Mouse (Mus musculus) hindbrain, embryonic 15.5 days (tissue): ENCODE results near the gene Eif5. TPM values are rescaled to one million over a fixed set of nuclear protein-coding genes. Genes with fewer than 3 reads are reported as not detected.
"Not testable (repeated sequence)": the region's sequence is repeated elsewhere in the genome, so short reads cannot be mapped to it uniquely, and the experiment has no call there.

ENCODE experiments used
- ATAC-seq: fragments of 200-750 bp; cut with Nextera tagmentation; 2 replicates; pipeline ENCODE4 v1.8.0; 2017; ENCODE audit warnings: low read depth, moderate number of reproducible peaks, moderate TSS enrichment; ENCODE audit not compliant: low FRiP score
- H3K27ac ChIP-seq: fragments of 300-500 bp; sonication (generic); replicated peaks from 2 replicates; pipeline ENCODE4 v1.5.1; 2015; ENCODE audit warnings: mild to moderate bottlenecking, inconsistent platforms
- H3K27me3 ChIP-seq: fragments of 300-500 bp; sonication (generic); 2 replicates; pipeline ENCODE4 v1.6.1; 2015; ENCODE audit warnings: control low read depth, inconsistent platforms
- H3K36me3 ChIP-seq: fragments of 300-500 bp; sonication (generic); 2 replicates; pipeline ENCODE4 v1.6.1; 2015; ENCODE audit warnings: control low read depth, inconsistent platforms
- H3K4me1 ChIP-seq: fragments of 300-500 bp; sonication (generic); replicated peaks from 2 replicates; pipeline ENCODE4 v1.6.1; 2015; ENCODE audit warnings: control low read depth, inconsistent platforms
- H3K4me2 ChIP-seq: fragments of 300-500 bp; sonication (generic); 2 replicates; pipeline ENCODE4 v1.6.1; 2015; ENCODE audit warnings: moderate library complexity, mild to moderate bottlenecking, inconsistent platforms
- H3K4me3 ChIP-seq: fragments of 300-500 bp; sonication (generic); 2 replicates; pipeline ENCODE4 v1.5.1; 2015; ENCODE audit warnings: mild to moderate bottlenecking, inconsistent platforms
- H3K9ac ChIP-seq: fragments of 300-500 bp; sonication (generic); 2 replicates; pipeline ENCODE4 v1.6.1; 2015; ENCODE audit warnings: inconsistent platforms
- H3K9me3 ChIP-seq: fragments of 300-500 bp; sonication (generic); 2 replicates; pipeline ENCODE4 v1.6.1; 2016; ENCODE audit warnings: control low read depth, inconsistent platforms
- WGBS: fragments of 180-500 bp; shearing (Covaris S2); methylation state at CpG from one replicate; pipeline ENCODE4 v1.1.7; 2015; 5-methylcytosine and 5-hydroxymethylcytosine counted together
- polyA plus RNA-seq: library from polyadenylated mRNA; unstranded; fragments of >200 nt; fragmentation: Nextera tagmentation; extraction: Ambion mirVana; gene quantifications from 2 replicates; pipeline ENCODE4 v1.2.1, GENCODE M21; 2015

Eif5 gene
- 490 and 510 TPM in 2 replicates for polyA plus RNA-seq

- Histone ChIP-seq H3K9me3 (no peaks in the 10 kb centered on the region), H3K36me3 (peaks cover 35% of the 10 kb centered on the region), H3K4me2 (peak within 1 kb of the TSS; percentile 81), H3K9ac (peak within 1 kb of the TSS; percentile 99), H3K27ac (peak within 1 kb of the TSS; percentile 99), H3K27me3 (no peaks in the 10 kb centered on the region), H3K4me3 (peak within 1 kb of the TSS; percentile 98), H3K4me1 (peaks cover 32% of the 10 kb centered on the region)
- ATAC-seq, result peak; percentile 99
- under 1% methylated on average over 45 of the region's 47 CpGs for WGBS
Measured at GRCm38 (mm10) chr12:111537796-111538291, at the start of gene Eif5. Eif5 (plus strand) TSS chr12:111538016.

- Histone ChIP-seq H3K27ac (no peak overlapping the region), H3K36me3 (no peaks in the 10 kb centered on the region), H3K27me3 (peaks cover 38% of the 10 kb centered on the region), H3K9ac (no peak overlapping the region), H3K4me3 (no peak overlapping the region), H3K9me3 (no peaks in the 10 kb centered on the region), H3K4me2 (no peak overlapping the region), H3K4me1 (peaks cover 18% of the 10 kb centered on the region)
- ATAC-seq, result no peak
- WGBS, result 68% methylated on average over 11 of the region's 11 CpGs
Measured at GRCm38 (mm10) chr12:111489261-111489865, 48.5 kb upstream of the Eif5 start.

- WGBS, result 75% methylated on average over 4 of the region's 4 CpGs
- Histone ChIP-seq H3K36me3 (no peaks in the 10 kb centered on the region), H3K27me3 (no peaks in the 10 kb centered on the region), H3K4me2 (no peak overlapping the region), H3K27ac (no peak overlapping the region), H3K9ac (no peak overlapping the region), H3K4me1 (no peaks in the 10 kb centered on the region), H3K4me3 (no peak overlapping the region), H3K9me3 (no peaks in the 10 kb centered on the region)
- ATAC-seq, result no peak
Measured at GRCm38 (mm10) chr12:111494931-111495330, 42.9 kb upstream of the Eif5 start.

- Histone ChIP-seq H3K4me1 (peaks cover 8% of the 10 kb centered on the region), H3K27ac (no peak overlapping the region), H3K9me3 (no peaks in the 10 kb centered on the region), H3K27me3 (no peaks in the 10 kb centered on the region), H3K36me3 (no peaks in the 10 kb centered on the region), H3K4me3 (no peak overlapping the region), H3K9ac (no peak overlapping the region), H3K4me2 (no peak overlapping the region)
- 54% methylated on average over 2 of the region's 2 CpGs for WGBS
- ATAC-seq, result no peak
Measured at GRCm38 (mm10) chr12:111497076-111497475, 40.7 kb upstream of the Eif5 start.

DNA sequence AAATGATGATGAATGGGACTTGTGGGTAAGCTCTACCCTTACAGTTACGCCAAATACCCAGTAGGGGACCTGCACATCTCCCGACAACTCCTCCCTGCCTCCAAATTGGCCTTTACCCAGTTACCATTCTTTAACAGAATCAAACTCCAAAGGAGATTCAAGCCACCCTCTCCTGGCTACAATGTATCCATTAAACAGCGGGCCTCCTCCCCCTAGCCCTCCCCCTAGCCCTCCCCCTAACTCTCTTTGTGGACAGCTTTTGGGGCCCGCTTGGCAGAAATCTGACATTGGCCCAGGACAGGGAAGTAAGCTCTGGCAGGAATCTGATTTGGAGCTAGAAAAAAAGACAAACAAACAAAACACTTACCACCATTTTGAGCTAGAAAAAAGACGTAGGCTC lies 38.2 kb upstream of the Eif5 start:
- Histone ChIP-seq H3K4me3 (no peak overlapping the region), H3K27me3 (no peaks in the 10 kb centered on the region), H3K36me3 (no peaks in the 10 kb centered on the region), H3K4me1 (peaks cover 15% of the 10 kb centered on the region), H3K4me2 (no peak overlapping the region), H3K27ac (peak overlapping the region; percentile 77; the same call in 1 of the 2 replicates), H3K9ac (no peak overlapping the region), H3K9me3 (no peaks in the 10 kb centered on the region; the same call in 1 of the 2 replicates)
- WGBS, result 41% methylated on average over 5 of the region's 5 CpGs
- ATAC-seq, result peak; percentile 73; the same call in 1 of the 2 replicates

DNA sequence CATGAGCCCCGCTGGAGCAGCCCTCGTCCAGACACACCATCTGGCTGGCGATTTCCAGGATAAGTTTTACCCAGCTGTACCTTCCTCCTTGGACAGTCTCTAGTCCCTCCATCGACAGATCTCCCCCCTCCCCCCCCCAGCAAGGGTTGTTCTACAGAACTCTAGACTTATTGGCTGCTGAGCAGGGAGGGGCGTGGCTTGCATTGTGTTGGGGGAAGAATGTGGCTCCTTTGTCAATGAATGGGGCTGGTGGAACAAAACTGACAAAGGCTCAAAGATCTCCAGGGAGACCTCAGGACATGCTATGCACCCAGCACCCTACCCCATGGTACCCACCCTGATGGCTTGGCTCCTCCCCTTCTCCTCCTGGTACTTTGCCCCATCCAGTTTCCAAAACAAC lies 37.1 kb upstream of the Eif5 start:
- H3K4me3 ChIP-seq, result no peak overlapping the region
- peak overlapping the region; percentile 33 for H3K4me2 ChIP-seq
- H3K36me3 ChIP-seq, result no peaks in the 10 kb centered on the region
- no peaks in the 10 kb centered on the region; the same call in 1 of the 2 replicates for H3K9me3 ChIP-seq
- ATAC-seq, result peak; percentile 59; the same call in 1 of the 2 replicates
- peaks cover 18% of the 10 kb centered on the region for H3K4me1 ChIP-seq
- H3K27me3 ChIP-seq, result no peaks in the 10 kb centered on the region
- H3K9ac ChIP-seq, result no peak overlapping the region
- WGBS, result 7% methylated on average over 5 of the region's 5 CpGs
- H3K27ac ChIP-seq, result peak overlapping the region; percentile 77

- H3K4me3 ChIP-seq, result no peak overlapping the region
- peaks cover 18% of the 10 kb centered on the region for H3K4me1 ChIP-seq
- no peak overlapping the region for H3K9ac ChIP-seq
- H3K36me3 ChIP-seq, result no peaks in the 10 kb centered on the region
- no peak overlapping the region for H3K27ac ChIP-seq
- ATAC-seq, result no peak
- no peaks in the 10 kb centered on the region for H3K27me3 ChIP-seq
- 87% methylated on average over 12 of the region's 12 CpGs for WGBS
- no peak overlapping the region for H3K4me2 ChIP-seq
- H3K9me3 ChIP-seq, result no peaks in the 10 kb centered on the region; the same call in 1 of the 2 replicates
Measured at GRCm38 (mm10) chr12:111503063-111503567, 34.7 kb upstream of the Eif5 start.

GRCm38 (mm10) chr12:111503571-111503970 lies 34.2 kb upstream of the Eif5 start:
- H3K4me1 ChIP-seq, result peaks cover 18% of the 10 kb centered on the region
- no peak overlapping the region for H3K4me2 ChIP-seq
- H3K4me3 ChIP-seq, result no peak overlapping the region
- H3K27me3 ChIP-seq, result no peaks in the 10 kb centered on the region
- ATAC-seq, result no peak
- H3K9me3 ChIP-seq, result no peaks in the 10 kb centered on the region; the same call in 1 of the 2 replicates
- no peak overlapping the region for H3K9ac ChIP-seq
- H3K27ac ChIP-seq, result no peak overlapping the region
- WGBS, result 83% methylated on average over 5 of the region's 5 CpGs
- H3K36me3 ChIP-seq, result no peaks in the 10 kb centered on the region

- Histone ChIP-seq H3K27me3 (no peaks in the 10 kb centered on the region), H3K4me3 (peak overlapping the region; percentile 39), H3K4me2 (peak overlapping the region; percentile 57), H3K9me3 (no peaks in the 10 kb centered on the region; the same call in 1 of the 2 replicates), H3K27ac (peak overlapping the region; percentile 57), H3K36me3 (no peaks in the 10 kb centered on the region), H3K4me1 (peaks cover 18% of the 10 kb centered on the region), H3K9ac (peak overlapping the region; percentile 25; the same call in 1 of the 2 replicates)
- peak; percentile 90 for ATAC-seq
- 3% methylated on average over 12 of the region's 12 CpGs for whole genome bisulfite sequencing
Measured at GRCm38 (mm10) chr12:111504904-111505303, 32.9 kb upstream of the Eif5 start.

GRCm38 (mm10) chr12:111507001-111507400 lies 30.8 kb upstream of the Eif5 start:
- H3K27ac ChIP-seq, result no peak overlapping the region
- no peaks in the 10 kb centered on the region for H3K36me3 ChIP-seq
- H3K4me1 ChIP-seq, result peaks cover 10% of the 10 kb centered on the region
- no peaks in the 10 kb centered on the region; the same call in 1 of the 2 replicates for H3K9me3 ChIP-seq
- no peaks in the 10 kb centered on the region for H3K27me3 ChIP-seq
- H3K9ac ChIP-seq, result no peak overlapping the region
- no peak for ATAC-seq
- WGBS, result 63% methylated on average over 5 of the region's 5 CpGs
- no peak overlapping the region for H3K4me3 ChIP-seq
- H3K4me2 ChIP-seq, result no peak overlapping the region

DNA sequence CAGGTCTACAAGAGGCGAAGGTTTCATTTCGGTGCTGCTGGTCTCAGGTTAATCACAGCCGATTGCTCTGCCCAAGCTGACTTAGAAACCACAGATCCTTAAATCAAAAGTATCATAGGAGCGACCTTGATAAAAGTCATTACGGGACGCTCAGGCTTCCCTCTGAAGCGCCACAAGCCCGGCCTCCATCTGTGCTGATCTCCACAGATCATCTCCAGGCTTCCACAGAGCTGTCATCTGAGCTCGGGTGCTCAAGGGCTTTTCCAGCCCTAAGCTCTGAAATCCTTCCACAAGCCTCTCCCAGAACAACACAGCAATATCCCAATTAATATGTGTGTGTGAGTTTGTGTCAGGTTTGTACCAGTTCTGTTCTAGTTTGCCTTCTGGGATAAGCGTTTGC lies 29.9 kb upstream of the Eif5 start:
- Histone ChIP-seq H3K9me3 (no peaks in the 10 kb centered on the region), H3K9ac (no peak overlapping the region), H3K36me3 (no peaks in the 10 kb centered on the region), H3K27me3 (no peaks in the 10 kb centered on the region), H3K4me1 (peaks cover 10% of the 10 kb centered on the region), H3K4me2 (no peak overlapping the region), H3K27ac (no peak overlapping the region), H3K4me3 (no peak overlapping the region)
- no peak for ATAC-seq
- 91% methylated on average over 10 of the region's 10 CpGs for WGBS

GRCm38 (mm10) chr12:111508438-111508837 lies 29.4 kb upstream of the Eif5 start:
- H3K27me3 ChIP-seq, H3K4me2 ChIP-seq, H3K4me3 ChIP-seq, H3K9me3 ChIP-seq, H3K9ac ChIP-seq, H3K27ac ChIP-seq, ATAC-seq, H3K4me1 ChIP-seq, H3K36me3 ChIP-seq: not testable (repeated sequence)
- 79% methylated on average over 3 of the region's 3 CpGs for WGBS
